Comparison of ENCODE assay signal across 19 mouse cellular contexts in genomic region chr3:80484168-80484833, GRCm38 (mm10).
DNase-seq lines count a peak whose midpoint lies in the region; ATAC-seq lines count a peak whose summit lies in the region.
"Had no signal": no experiment of that assay in that cellular context is flagged by ENCODE, and none has a peak within 500 bp of the region (broad histone marks: within the 10 kb centered on the region; RNA-seq: fewer than 3 reads in every experiment).

No protein-coding gene starts in this region.

- H3K36me3 ChIP-seq in forebrain, embryonic 14.5 days (ENCODE audit: control insufficient read depth, insufficient read depth, low read length), result no peaks in the 10 kb centered on the region
- no peaks in the 10 kb centered on the region for H3K36me3 ChIP-seq in forebrain, embryonic 11.5 days (ENCODE audit: control insufficient read depth, insufficient read depth, low read length)
- H3K36me3 ChIP-seq in hindbrain, embryonic 12.5 days, result no peaks in the 10 kb centered on the region
- H3K36me3 ChIP-seq in hindbrain, embryonic 14.5 days (replicated peaks; ENCODE audit: control insufficient read depth, insufficient read depth), result no peaks in the 10 kb centered on the region
- no peaks in the 10 kb centered on the region for H3K36me3 ChIP-seq in neural tube, embryonic 12.5 days
- H3K36me3 ChIP-seq in neural tube, embryonic 14.5 days (ENCODE audit: control insufficient read depth, insufficient read depth, low read length), result no peaks in the 10 kb centered on the region
- H3K36me3 ChIP-seq: embryonic facial prominence, embryonic 10.5 days; heart, embryonic 12.5 days; hindbrain, embryonic 13.5 days; intestine, embryonic 15.5 days had no signal

- H3K4me1 ChIP-seq in forebrain, embryonic 14.5 days (ENCODE audit: control insufficient read depth, insufficient read depth, low read length), result no peaks in the 10 kb centered on the region
- no peaks in the 10 kb centered on the region for H3K4me1 ChIP-seq in forebrain, embryonic 11.5 days (replicated peaks; ENCODE audit: control insufficient read depth, insufficient read depth, low read length)
- H3K4me1 ChIP-seq in hindbrain, embryonic 12.5 days, result no peaks in the 10 kb centered on the region
- H3K4me1 ChIP-seq in hindbrain, embryonic 14.5 days (replicated peaks; ENCODE audit: control insufficient read depth, insufficient read depth, low read length), result no peaks in the 10 kb centered on the region
- no peaks in the 10 kb centered on the region for H3K4me1 ChIP-seq in neural tube, embryonic 12.5 days
- no peaks in the 10 kb centered on the region for H3K4me1 ChIP-seq in neural tube, embryonic 14.5 days (ENCODE audit: control insufficient read depth, insufficient read depth, low read length)
- H3K4me1 ChIP-seq: embryonic facial prominence, embryonic 10.5 days; heart, embryonic 12.5 days; hindbrain, embryonic 13.5 days; intestine, embryonic 15.5 days had no signal

- WGBS in forebrain, embryonic 14.5 days, result 72% methylated on average over 3 of the region's 3 CpGs
- 88% methylated on average over 3 of the region's 3 CpGs for WGBS in forebrain, embryonic 11.5 days
- WGBS in hindbrain, embryonic 12.5 days, result 66% methylated on average over 3 of the region's 3 CpGs
- 52% methylated on average over 3 of the region's 3 CpGs for WGBS in hindbrain, embryonic 14.5 days
- 68% methylated on average over 3 of the region's 3 CpGs for WGBS in neural tube, embryonic 12.5 days
- WGBS in neural tube, embryonic 14.5 days, result 38% methylated on average over 3 of the region's 3 CpGs

- no peak; the same call in 1 of the 2 replicates for ATAC-seq in forebrain, embryonic 14.5 days
- ATAC-seq in forebrain, embryonic 11.5 days (replicated peaks; ENCODE audit: low FRiP score), result no peak
- ATAC-seq in hindbrain, embryonic 12.5 days (ENCODE audit: low FRiP score), result peak; percentile 66
- ATAC-seq in hindbrain, embryonic 14.5 days (ENCODE audit: low FRiP score), result no peak
- peak; percentile 85 for ATAC-seq in neural tube, embryonic 12.5 days (ENCODE audit: low FRiP score, low read depth)
- peak; percentile 63; the same call in 1 of the 2 replicates for ATAC-seq in neural tube, embryonic 14.5 days (ENCODE audit: low read depth)
- ATAC-seq: activated CD4-positive, CD25-positive, alpha-beta regulatory T cell, adult 4 months; intestine, embryonic 15.5 days; Patski had no signal

- no peaks in the 10 kb centered on the region for H3K9me3 ChIP-seq in forebrain, embryonic 14.5 days (replicated peaks; ENCODE audit: control insufficient read depth, low read length)
- H3K9me3 ChIP-seq in forebrain, embryonic 11.5 days (ENCODE audit: control insufficient read depth, low read length), result no peaks in the 10 kb centered on the region
- no peaks in the 10 kb centered on the region for H3K9me3 ChIP-seq in hindbrain, embryonic 12.5 days (replicated peaks)
- no peaks in the 10 kb centered on the region for H3K9me3 ChIP-seq in hindbrain, embryonic 14.5 days (ENCODE audit: control insufficient read depth, low read length)
- no peaks in the 10 kb centered on the region for H3K9me3 ChIP-seq in neural tube, embryonic 12.5 days
- no peaks in the 10 kb centered on the region for H3K9me3 ChIP-seq in neural tube, embryonic 14.5 days (ENCODE audit: control insufficient read depth, low read length)
- H3K9me3 ChIP-seq: embryonic facial prominence, embryonic 10.5 days; heart, embryonic 12.5 days; hindbrain, embryonic 13.5 days; intestine, embryonic 15.5 days had no signal

- no peak overlapping the region for H3K4me2 ChIP-seq in forebrain, embryonic 14.5 days (ENCODE audit: low read length)
- H3K4me2 ChIP-seq in forebrain, embryonic 11.5 days (ENCODE audit: low read depth, low read length, severe bottlenecking), result no peak overlapping the region
- no peak overlapping the region for H3K4me2 ChIP-seq in hindbrain, embryonic 12.5 days (replicated peaks)
- H3K4me2 ChIP-seq in hindbrain, embryonic 14.5 days (replicated peaks), result no peak overlapping the region
- no peak overlapping the region for H3K4me2 ChIP-seq in neural tube, embryonic 12.5 days (replicated peaks)
- no peak overlapping the region for H3K4me2 ChIP-seq in neural tube, embryonic 14.5 days (ENCODE audit: low read depth, low read length)
- H3K4me2 ChIP-seq: heart, embryonic 12.5 days; hindbrain, embryonic 13.5 days; intestine, embryonic 15.5 days had no signal

- no peaks in the 10 kb centered on the region for H3K27me3 ChIP-seq in forebrain, embryonic 14.5 days (replicated peaks; ENCODE audit: control insufficient read depth, insufficient read depth, low read length)
- H3K27me3 ChIP-seq in forebrain, embryonic 11.5 days (ENCODE audit: control insufficient read depth, insufficient read depth, low read length), result no peaks in the 10 kb centered on the region
- H3K27me3 ChIP-seq in hindbrain, embryonic 12.5 days, result no peaks in the 10 kb centered on the region
- no peaks in the 10 kb centered on the region for H3K27me3 ChIP-seq in hindbrain, embryonic 14.5 days (ENCODE audit: control insufficient read depth, insufficient read depth, low read length)
- no peaks in the 10 kb centered on the region for H3K27me3 ChIP-seq in neural tube, embryonic 12.5 days (replicated peaks)
- no peaks in the 10 kb centered on the region for H3K27me3 ChIP-seq in neural tube, embryonic 14.5 days (ENCODE audit: control insufficient read depth, insufficient read depth, low read length)
- H3K27me3 ChIP-seq: heart, embryonic 12.5 days; hindbrain, embryonic 13.5 days; intestine, embryonic 15.5 days had no signal

- no peak overlapping the region for H3K9ac ChIP-seq in forebrain, embryonic 14.5 days (ENCODE audit: low read length)
- no peak overlapping the region for H3K9ac ChIP-seq in forebrain, embryonic 11.5 days (ENCODE audit: low read length)
- H3K9ac ChIP-seq in hindbrain, embryonic 12.5 days, result no peak overlapping the region
- no peak overlapping the region for H3K9ac ChIP-seq in hindbrain, embryonic 14.5 days
- no peak overlapping the region for H3K9ac ChIP-seq in neural tube, embryonic 12.5 days
- H3K9ac ChIP-seq in neural tube, embryonic 14.5 days (replicated peaks; ENCODE audit: low read depth, low read length), result no peak overlapping the region
- H3K9ac ChIP-seq: heart, embryonic 12.5 days; hindbrain, embryonic 13.5 days; intestine, embryonic 15.5 days had no signal

- no peak overlapping the region for H3K4me3 ChIP-seq in forebrain, embryonic 14.5 days (ENCODE audit: low read depth, low read length)
- no peak overlapping the region for H3K4me3 ChIP-seq in forebrain, embryonic 11.5 days (ENCODE audit: low read depth, low read length)
- no peak overlapping the region for H3K4me3 ChIP-seq in hindbrain, embryonic 12.5 days
- H3K4me3 ChIP-seq in hindbrain, embryonic 14.5 days (replicated peaks; ENCODE audit: low read length), result no peak overlapping the region
- no peak overlapping the region for H3K4me3 ChIP-seq in neural tube, embryonic 12.5 days
- H3K4me3 ChIP-seq in neural tube, embryonic 14.5 days (ENCODE audit: low read depth, low read length), result no peak overlapping the region
- H3K4me3 ChIP-seq: embryonic facial prominence, embryonic 10.5 days; heart, adult 2 months; heart, embryonic 12.5 days; hindbrain, embryonic 13.5 days; intestine, embryonic 15.5 days had no signal

- H3K27ac ChIP-seq in forebrain, embryonic 14.5 days (ENCODE audit: low read depth, low read length), result no peak overlapping the region
- H3K27ac ChIP-seq in forebrain, embryonic 11.5 days (ENCODE audit: low read depth, low read length), result no peak overlapping the region
- no peak overlapping the region for H3K27ac ChIP-seq in hindbrain, embryonic 12.5 days
- no peak overlapping the region for H3K27ac ChIP-seq in hindbrain, embryonic 14.5 days
- no peak overlapping the region for H3K27ac ChIP-seq in neural tube, embryonic 12.5 days
- H3K27ac ChIP-seq in neural tube, embryonic 14.5 days (ENCODE audit: low read depth, low read length), result no peak overlapping the region
- H3K27ac ChIP-seq: embryonic facial prominence, embryonic 10.5 days; heart, adult 2 months; hindbrain, embryonic 13.5 days; intestine, embryonic 15.5 days had no signal

- DNase-seq in forebrain, embryonic 14.5 days (ENCODE audit: low spot score), result peak; percentile 32
- DNase-seq in forebrain, embryonic 11.5 days (ENCODE audit: low spot score), result no peak
- DNase-seq in hindbrain, embryonic 14.5 days (ENCODE audit: low spot score), result no peak
- DNase-seq in neural tube, embryonic 10.5 days (ENCODE audit: extremely low spot score, low spot score), result no peak
- DNase-seq in heart, adult 9 months (ENCODE audit: low spot score in 2 of 2), result no peak
- DNase-seq: adrenal gland, postnatal 14 days; cerebellum, adult 18-20 months; cerebellum, adult 9-11 months; gastrocnemius, postnatal 14 days; heart, adult 2 months had no signal

Comparison
In these comparisons a context has a peak if more than half of its experiments do, and no peak if none do; other contexts are left out.
1. ATAC-seq: peak in hindbrain, embryonic 12.5 days (single experiment), neural tube, embryonic 12.5 days (single experiment) and neural tube, embryonic 14.5 days (single experiment); none in forebrain, embryonic 14.5 days (single experiment), forebrain, embryonic 11.5 days (single experiment) and hindbrain, embryonic 14.5 days (single experiment).